In the genomic region with DNA sequence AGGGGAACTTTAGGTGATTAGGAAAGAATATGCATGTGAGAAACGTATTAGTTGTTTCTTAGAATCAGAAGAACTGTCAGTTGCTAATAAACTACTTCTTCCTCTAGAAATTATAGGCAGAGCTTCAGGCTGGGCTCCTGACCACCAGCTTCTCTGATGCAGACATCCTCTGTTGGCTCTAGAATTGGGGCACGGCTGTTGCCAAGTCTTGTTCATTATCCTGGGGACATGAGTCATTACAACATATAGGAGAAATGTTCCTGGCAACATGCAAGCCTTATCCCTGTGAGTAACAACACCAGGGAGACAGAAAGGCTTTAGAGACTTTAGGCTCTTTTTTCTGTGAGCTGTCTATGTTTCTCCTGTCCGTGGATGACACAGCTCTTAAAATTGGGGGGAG, we compare ENCODE assay signal across 16 mouse cellular contexts.
DNase-seq lines count a peak whose midpoint lies in the region; ATAC-seq lines count a peak whose summit lies in the region.
"Had no signal": no experiment of that assay in that cellular context is flagged by ENCODE, and none has a peak within 500 bp of the region (broad histone marks: within the 10 kb centered on the region; RNA-seq: fewer than 3 reads in every experiment).

No protein-coding gene starts in this region.

- H3K27me3 ChIP-seq in forebrain, embryonic 14.5 days (replicated peaks; ENCODE audit: control insufficient read depth, insufficient read depth, low read length), result no peaks in the 10 kb centered on the region
- no peaks in the 10 kb centered on the region for H3K27me3 ChIP-seq in forebrain, embryonic 13.5 days
- no peaks in the 10 kb centered on the region for H3K27me3 ChIP-seq in heart, embryonic 11.5 days (ENCODE audit: control insufficient read depth, insufficient read depth, low read length)
- H3K27me3 ChIP-seq: embryonic facial prominence, embryonic 12.5 days; heart, embryonic 12.5 days; liver, embryonic 12.5 days; midbrain, embryonic 15.5 days had no signal

- 36% methylated on average over 3 of the region's 3 CpGs for WGBS in forebrain, embryonic 14.5 days
- 47% methylated on average over 3 of the region's 3 CpGs for WGBS in forebrain, embryonic 13.5 days
- 62% methylated on average over 3 of the region's 3 CpGs for WGBS in heart, embryonic 11.5 days (ENCODE audit: insufficient replicate concordance)

- no peak for ATAC-seq in forebrain, embryonic 14.5 days
- ATAC-seq in forebrain, embryonic 13.5 days, result no peak
- no peak for ATAC-seq in heart, embryonic 11.5 days (replicated peaks; ENCODE audit: insufficient number of reproducible peaks, low FRiP score, low TSS enrichment)
- ATAC-seq: CD4-positive, CD25-positive, alpha-beta regulatory T cell, adult 4 months; liver, embryonic 12.5 days; midbrain, embryonic 15.5 days had no signal

- H3K9ac ChIP-seq in forebrain, embryonic 14.5 days (ENCODE audit: low read length), result no peak overlapping the region
- no peak overlapping the region for H3K9ac ChIP-seq in forebrain, embryonic 13.5 days
- no peak overlapping the region for H3K9ac ChIP-seq in heart, embryonic 11.5 days (ENCODE audit: low read depth, low read length)
- H3K9ac ChIP-seq: embryonic facial prominence, embryonic 12.5 days; heart, embryonic 12.5 days; liver, embryonic 12.5 days; midbrain, embryonic 15.5 days had no signal

- H3K36me3 ChIP-seq in forebrain, embryonic 14.5 days (ENCODE audit: control insufficient read depth, insufficient read depth, low read length), result no peaks in the 10 kb centered on the region
- no peaks in the 10 kb centered on the region for H3K36me3 ChIP-seq in forebrain, embryonic 13.5 days (ENCODE audit: poor library complexity, severe bottlenecking)
- H3K36me3 ChIP-seq in heart, embryonic 11.5 days (ENCODE audit: control insufficient read depth, insufficient read depth, low read length), result no peaks in the 10 kb centered on the region
- H3K36me3 ChIP-seq: embryonic facial prominence, embryonic 12.5 days; heart, embryonic 12.5 days; liver, embryonic 12.5 days; midbrain, embryonic 15.5 days had no signal

- H3K4me2 ChIP-seq in forebrain, embryonic 14.5 days (ENCODE audit: low read length), result no peak overlapping the region
- no peak overlapping the region for H3K4me2 ChIP-seq in forebrain, embryonic 13.5 days
- H3K4me2 ChIP-seq in heart, embryonic 11.5 days, result no peak overlapping the region
- H3K4me2 ChIP-seq: embryonic facial prominence, embryonic 12.5 days; heart, embryonic 12.5 days; liver, embryonic 12.5 days; midbrain, embryonic 15.5 days had no signal

- 0 out of 2 replicates have a peak, but pooled peaks cover 3% of the 10 kb centered on the region for H3K4me1 ChIP-seq in forebrain, embryonic 14.5 days (ENCODE audit: control insufficient read depth, insufficient read depth, low read length)
- H3K4me1 ChIP-seq in forebrain, embryonic 13.5 days, result peaks cover 14% of the 10 kb centered on the region
- no peaks in the 10 kb centered on the region for H3K4me1 ChIP-seq in heart, embryonic 11.5 days (ENCODE audit: control insufficient read depth, insufficient read depth, low read length)
- H3K4me1 ChIP-seq: heart, embryonic 12.5 days; liver, embryonic 12.5 days had no signal

- H3K9me3 ChIP-seq in forebrain, embryonic 14.5 days (replicated peaks; ENCODE audit: control insufficient read depth, low read length), result no peaks in the 10 kb centered on the region
- H3K9me3 ChIP-seq in forebrain, embryonic 13.5 days (replicated peaks), result no peaks in the 10 kb centered on the region
- H3K9me3 ChIP-seq in heart, embryonic 11.5 days (replicated peaks; ENCODE audit: control insufficient read depth, low read length), result no peaks in the 10 kb centered on the region
- H3K9me3 ChIP-seq: embryonic facial prominence, embryonic 12.5 days; heart, embryonic 12.5 days; liver, embryonic 12.5 days; midbrain, embryonic 15.5 days had no signal

- H3K27ac ChIP-seq in forebrain, embryonic 14.5 days (ENCODE audit: low read depth, low read length), result no peak overlapping the region
- no peak overlapping the region for H3K27ac ChIP-seq in forebrain, embryonic 13.5 days
- H3K27ac ChIP-seq in heart, embryonic 11.5 days (ENCODE audit: low read depth, low read length), result no peak overlapping the region
- H3K27ac ChIP-seq: embryonic facial prominence, embryonic 12.5 days; liver, embryonic 12.5 days; midbrain, embryonic 15.5 days had no signal

- DNase-seq in forebrain, embryonic 14.5 days (ENCODE audit: low spot score), result peak; percentile 43
- peak; percentile 35 for DNase-seq in adipocyte (ENCODE audit: low spot score)
- peak; percentile 9 to 27 for DNase-seq in frontal cortex, postnatal 25 days (ENCODE audit: low spot score in 2 of 2)
- DNase-seq in retina, postnatal 7 days (ENCODE audit: low read depth, low spot score), result peak; percentile 9
- no peak for DNase-seq in adrenal gland, adult 18-20 months (ENCODE audit: low spot score in 2 of 2)
- no peak for DNase-seq in kidney, adult 8-10 months
- DNase-seq: kidney, postnatal 4 days; spleen, adult 18-20 months; thymus, postnatal 36 days had no signal

- no peak overlapping the region for H3K4me3 ChIP-seq in forebrain, embryonic 14.5 days (ENCODE audit: low read depth, low read length)
- H3K4me3 ChIP-seq in forebrain, embryonic 13.5 days, result no peak overlapping the region
- H3K4me3 ChIP-seq in heart, embryonic 11.5 days (ENCODE audit: low read depth, low read length), result no peak overlapping the region
- H3K4me3 ChIP-seq: embryonic facial prominence, embryonic 12.5 days; heart, embryonic 12.5 days; liver, embryonic 12.5 days; midbrain, embryonic 15.5 days had no signal

Comparison
In these comparisons a context has a peak if more than half of its experiments do, and no peak if none do; other contexts are left out.
1. DNase-seq: peak in forebrain, embryonic 14.5 days (single experiment), adipocyte (single experiment), frontal cortex, postnatal 25 days (2 of 2) and retina, postnatal 7 days (single experiment); none in adrenal gland, adult 18-20 months (0 of 2) and kidney, adult 8-10 months (0 of 2).